Mouse (Mus musculus) limb, embryonic 14.5 days (tissue): ENCODE measurements around the gene Samd4. TPM values are rescaled to one million over a fixed set of nuclear protein-coding genes. Genes with fewer than 3 reads are reported as not detected.

Experiments used
- ATAC-seq: fragments of 200-750 bp; cut with Nextera tagmentation; 2 replicates; pipeline ENCODE4 v1.8.0; 2017; ENCODE audit warnings: low read depth, moderate number of reproducible peaks, moderate TSS enrichment; ENCODE audit not compliant: low FRiP score
- DNase-seq: peaks from one replicate; pipeline ENCODE4 v3.0.0-alpha.2; 2015; ENCODE audit warnings: low spot score
- H3K27ac ChIP-seq: fragments of 300-500 bp; sonication (generic); replicated peaks from 2 replicates; pipeline ENCODE4 v1.5.1; 2014; ENCODE audit warnings: low read depth, mild to moderate bottlenecking, low read length, moderate library complexity, mixed read lengths
- H3K27me3 ChIP-seq: fragments of 300-500 bp; sonication (generic); 2 replicates; pipeline ENCODE4 v1.6.1; 2014; ENCODE audit warnings: low read length, mixed read lengths; ENCODE audit not compliant: control insufficient read depth, insufficient read depth
- H3K36me3 ChIP-seq: fragments of 300-500 bp; sonication (generic); 2 replicates; pipeline ENCODE4 v1.6.1; 2014; ENCODE audit warnings: mild to moderate bottlenecking, low read length, moderate library complexity, mixed read lengths; ENCODE audit not compliant: control insufficient read depth, insufficient read depth
- H3K4me1 ChIP-seq: fragments of 300-500 bp; sonication (generic); 2 replicates; pipeline ENCODE4 v1.6.1; 2014; ENCODE audit warnings: antibody characterized with exemption, low read length, mixed read lengths; ENCODE audit not compliant: control insufficient read depth, insufficient read depth
- H3K4me2 ChIP-seq: fragments of 300-500 bp; sonication (generic); replicated peaks from 2 replicates; pipeline ENCODE4 v1.6.1; 2014; ENCODE audit warnings: low read depth, mild to moderate bottlenecking, low read length, moderate library complexity; ENCODE audit not compliant: severe bottlenecking
- H3K4me3 ChIP-seq: fragments of 300-500 bp; sonication (generic); replicated peaks from 2 replicates; pipeline ENCODE4 v1.5.1; 2014; ENCODE audit warnings: low read length
- H3K9ac ChIP-seq: fragments of 300-500 bp; sonication (generic); 2 replicates; pipeline ENCODE4 v1.6.1; 2014; ENCODE audit warnings: mild to moderate bottlenecking, low read depth, low read length, moderate library complexity; ENCODE audit not compliant: severe bottlenecking
- H3K9me3 ChIP-seq: fragments of 300-500 bp; sonication (generic); 2 replicates; pipeline ENCODE4 v1.6.1; 2016; ENCODE audit warnings: low read length; ENCODE audit not compliant: control insufficient read depth
- POLR2A ChIP-seq: fragments of 200-500 bp; IDR thresholded peaks from 2 replicates; pipeline ENCODE4 v1.8.0; 2012; ENCODE audit warnings: inconsistent platforms, mild to moderate bottlenecking, moderate library complexity, borderline replicate concordance; ENCODE audit not compliant: insufficient read depth, insufficient read length; ENCODE audit errors: extremely low read depth
- WGBS: fragments of 180-500 bp; shearing (Covaris S2); extraction: QIAGEN DNeasy Blood & Tissue Kit; methylation state at CpG from one replicate; pipeline ENCODE4 v1.1.7; 2014; 5-methylcytosine and 5-hydroxymethylcytosine counted together
- polyA plus RNA-seq, 2 experiments: library from polyadenylated mRNA; depleted of rRNA in 1 of 2; stranded (reverse) in 1 of 2; unstranded in 1 of 2; fragments of >200 nt; fragmentation: Nextera tagmentation in 1 of 2; extraction: Ambion mirVana in 1 of 2; gene quantifications; 2 replicates each; pipeline versions ENCODE4 v1.2.1 to v1.2.3; 2012 to 2014

Samd4 gene
- 23.9 and 25.8 TPM in 2 replicates for polyA plus RNA-seq (2012; rRNA removed)
- 9.6 and 10.9 TPM in 2 replicates for polyA plus RNA-seq (2014; fragmentation: Nextera tagmentation; extraction: Ambion mirVana)

DNA sequence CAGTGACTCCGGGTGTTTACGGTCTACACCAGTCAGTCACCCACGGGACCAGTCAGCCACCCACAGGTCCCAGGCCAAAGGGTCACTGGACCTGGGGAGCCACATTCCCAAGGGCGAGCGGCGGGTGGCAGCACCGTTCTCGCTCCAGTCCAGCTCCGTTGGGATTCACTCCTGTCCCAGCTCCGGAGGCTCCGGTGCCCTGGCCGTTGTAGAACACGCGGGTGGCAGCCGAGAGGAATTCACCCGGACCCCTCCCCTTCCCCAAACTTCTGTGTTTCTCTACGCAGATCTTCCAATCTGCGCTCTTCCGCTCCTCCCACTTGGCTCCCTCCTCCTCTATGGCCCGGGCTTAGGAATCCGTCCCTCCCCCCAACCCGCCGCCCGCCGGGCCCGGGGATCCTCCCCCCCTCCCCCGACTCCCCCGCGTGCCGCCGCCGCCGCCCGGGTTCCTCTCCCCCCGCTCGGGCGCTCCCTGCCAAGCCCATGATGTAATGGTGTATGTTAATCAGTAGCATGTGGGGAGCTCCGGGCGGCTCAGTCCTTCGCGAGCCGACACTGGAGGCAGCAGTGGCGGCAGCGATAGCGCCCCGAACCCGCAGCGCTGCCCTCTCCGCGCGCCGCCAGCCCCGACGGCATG, at the start of gene Samd4:
Gene Samd4 (plus strand): TSS at position 424 of the 637 bp plus-strand sequence.
- H3K9ac ChIP-seq, result peak within 1 kb of the TSS; percentile 94
- WGBS, result 2% methylated on average over 52 of the region's 54 CpGs

DNA sequence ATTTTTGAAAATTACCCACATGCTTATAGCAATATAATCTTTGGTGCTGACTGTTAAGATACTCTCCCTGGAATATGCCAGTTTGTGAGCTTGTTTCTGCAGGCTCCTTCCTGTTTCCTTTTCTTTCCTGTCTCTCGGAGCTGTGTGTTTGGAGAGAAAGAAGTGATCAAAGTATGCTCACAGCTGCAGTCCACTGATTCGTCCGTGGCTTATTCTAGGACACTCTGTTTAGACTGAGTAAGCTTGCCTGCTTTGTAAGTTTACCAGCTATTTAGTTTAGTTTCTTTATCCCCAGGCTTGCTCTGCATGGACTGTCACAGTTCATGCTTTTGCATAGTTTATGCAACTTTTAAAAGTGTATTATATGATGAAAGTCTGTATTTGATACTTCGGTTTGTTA, 43.3 kb upstream of the Samd4 start:
- H3K36me3 ChIP-seq, result peaks cover 17% of the 10 kb centered on the region
- no peak for ATAC-seq

More for the DNA sequence above, at the start of gene Samd4:
- peak; percentile 81 for ATAC-seq
- Histone ChIP-seq H3K4me3 (peak within 1 kb of the TSS; percentile 81), H3K27me3 (no peaks in the 10 kb centered on the region), H3K36me3 (0 out of 2 replicates have a peak, but pooled peaks cover 2% of the 10 kb centered on the region), H3K9me3 (no peaks in the 10 kb centered on the region), H3K4me1 (peaks cover 19% of the 10 kb centered on the region), H3K4me2 (peak within 1 kb of the TSS; percentile 92), H3K27ac (peak within 1 kb of the TSS; percentile 96)
- peak; percentile 91 for DNase-seq
- peak; percentile 61; the same call in 1 of the 2 replicates for TF ChIP-seq POLR2A

DNA sequence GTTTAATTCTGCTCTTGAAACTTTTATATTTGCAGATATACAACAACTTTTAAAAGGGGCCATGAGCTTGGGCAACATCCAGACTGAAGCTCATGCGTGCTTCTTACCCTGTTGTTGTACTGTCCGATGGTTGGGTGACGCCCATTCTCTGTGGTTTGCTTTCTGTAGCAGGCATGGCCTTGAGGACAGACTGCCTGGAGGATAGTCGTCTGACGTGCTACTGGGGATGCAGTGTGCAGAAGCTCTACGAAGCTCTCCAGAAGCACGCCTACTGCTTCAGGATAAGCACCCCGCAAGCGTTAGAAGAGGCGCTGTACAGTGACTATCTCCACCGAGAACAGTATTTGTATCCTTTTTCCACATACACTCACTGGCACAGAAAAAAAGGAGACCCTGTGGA, 36.9 kb upstream of the Samd4 start:
- Histone ChIP-seq H3K4me3 (no peak overlapping the region), H3K27me3 (no peaks in the 10 kb centered on the region), H3K9me3 (no peaks in the 10 kb centered on the region), H3K4me2 (no peak overlapping the region), H3K9ac (no peak overlapping the region), H3K36me3 (peaks cover 27% of the 10 kb centered on the region), H3K27ac (no peak overlapping the region), H3K4me1 (no peaks in the 10 kb centered on the region)
- WGBS, result 90% methylated on average over 11 of the region's 11 CpGs
- DNase-seq (no peak), ATAC-seq (no peak)
- TF ChIP-seq POLR2A, result no peak

More for the DNA sequence above, 43.3 kb upstream of the Samd4 start:
- no peak for DNase-seq
- no peak overlapping the region for H3K27ac ChIP-seq
- no peaks in the 10 kb centered on the region for H3K27me3 ChIP-seq
- H3K4me1 ChIP-seq, result no peaks in the 10 kb centered on the region
- H3K4me2 ChIP-seq, result no peak overlapping the region
- no peak overlapping the region for H3K4me3 ChIP-seq
- TF ChIP-seq POLR2A, result no peak
- H3K9ac ChIP-seq, result no peak overlapping the region
- WGBS, result 71% methylated on average over 4 of the region's 4 CpGs
- no peaks in the 10 kb centered on the region for H3K9me3 ChIP-seq

DNA sequence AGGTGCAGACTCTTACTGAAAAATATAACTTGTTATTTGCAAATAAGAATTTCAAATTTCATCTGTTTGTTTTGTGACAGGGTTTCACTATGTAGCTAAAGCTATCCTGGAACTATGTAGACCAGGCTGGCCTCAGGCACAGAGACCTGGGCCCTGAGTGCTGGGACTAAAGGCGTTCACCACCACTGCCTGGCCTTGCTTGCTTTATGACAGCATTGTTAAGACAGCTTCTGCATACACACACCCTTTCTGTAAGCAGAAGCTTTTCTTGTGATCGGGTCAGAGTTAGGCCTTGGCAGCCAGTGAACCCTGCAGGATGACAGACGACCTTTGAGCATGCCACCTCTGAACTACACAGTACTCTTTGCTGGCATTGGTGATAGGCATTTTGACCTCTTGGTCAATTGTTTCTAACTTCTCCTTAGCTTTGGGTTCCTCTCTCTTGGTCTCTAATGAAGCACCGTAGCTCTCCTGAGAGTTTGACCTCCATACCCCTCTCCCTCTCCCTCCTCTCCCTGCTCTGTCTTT, 34.5 kb upstream of the Samd4 start:
- H3K4me3 ChIP-seq, result no peak overlapping the region
- H3K36me3 ChIP-seq, result peaks cover 11% of the 10 kb centered on the region
- no peak overlapping the region for H3K9ac ChIP-seq
- WGBS, result 87% methylated on average over 4 of the region's 4 CpGs
- no peak overlapping the region for H3K4me2 ChIP-seq
- H3K27ac ChIP-seq, result no peak overlapping the region
- H3K27me3 ChIP-seq, result no peaks in the 10 kb centered on the region
- H3K4me1 ChIP-seq, result no peaks in the 10 kb centered on the region
- no peaks in the 10 kb centered on the region for H3K9me3 ChIP-seq
- no peak for TF ChIP-seq POLR2A
- ATAC-seq, result no peak
- DNase-seq, result no peak

DNA sequence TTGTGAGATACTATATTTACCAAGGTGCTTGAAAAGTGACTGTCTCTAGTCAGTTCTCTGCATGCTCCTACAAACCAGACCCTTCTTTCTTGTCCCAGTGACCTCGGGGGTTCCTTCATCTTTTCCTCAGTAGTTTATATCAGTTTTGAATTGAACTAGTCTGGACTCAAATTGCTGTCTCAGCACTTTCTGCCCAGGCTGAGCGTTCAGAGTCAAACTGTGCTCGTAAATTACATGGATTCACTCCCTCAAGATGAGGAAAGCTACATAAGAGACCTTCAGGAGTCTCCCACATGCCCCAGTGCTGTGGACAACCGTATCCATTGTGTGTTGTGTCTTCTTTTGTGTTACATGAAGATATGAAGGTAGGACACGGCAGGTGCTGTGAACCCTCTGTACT, 33.9 kb upstream of the Samd4 start:
- no peak for TF ChIP-seq POLR2A
- WGBS, result 76% methylated on average over 5 of the region's 5 CpGs
- no peak for ATAC-seq
- H3K27me3 ChIP-seq, result no peaks in the 10 kb centered on the region
- no peak for DNase-seq
- H3K27ac ChIP-seq, result no peak overlapping the region
- no peak overlapping the region for H3K4me2 ChIP-seq
- H3K36me3 ChIP-seq, result peaks cover 14% of the 10 kb centered on the region
- H3K4me3 ChIP-seq, result no peak overlapping the region
- no peaks in the 10 kb centered on the region for H3K9me3 ChIP-seq
- no peaks in the 10 kb centered on the region for H3K4me1 ChIP-seq
- no peak overlapping the region for H3K9ac ChIP-seq
